Mouse (Mus musculus) layer of hippocampus, postnatal 25 days (tissue): ENCODE data around the gene Aco2. TPM values are rescaled to one million over a fixed set of nuclear protein-coding genes. Genes with fewer than 3 reads are reported as not detected.
A peak's percentile ranks its signal among the peaks of the same experiment; 100 is the strongest.
"Not testable (repeated sequence)": the region's sequence is repeated elsewhere in the genome, so short reads cannot be mapped to it uniquely, and the experiment has no call there.

Source experiments
- DNase-seq, 2 experiments: peaks; one replicate each; pipeline ENCODE4 v3.0.0; 2022; ENCODE audit warnings: mixed read lengths in 2 of 2, low spot score in 1 of 2; ENCODE audit errors: extremely low spot score in 1 of 2
- total RNA-seq, 2 experiments: library from RNA; stranded (reverse); gene quantifications; 2 replicates each; pipeline ENCODE4 v1.2.3; 2021

The Aco2 gene
- total RNA-seq, 2 experiments from 2014 or later = 475 to 495 TPM

- no peak for DNase-seq
These were observed 2.1 kb upstream of the Aco2 start for GRCm38 (mm10) chr15:81869985-81870384.

GRCm38 (mm10) chr15:81871604-81872261, 376 bp upstream of the Aco2 start, which contains the start of gene Phf5a:
Gene Phf5a, minus strand, starts transcription at chr15:81871911.
- peak; percentile 64 to 74 for DNase-seq

- peak; percentile 37 to 59 for DNase-seq
These were observed 7.7 kb downstream of the Aco2 start for GRCm38 (mm10) chr15:81879531-81880401.

- DNase-seq = no peak
These were observed 10.2 kb downstream of the Aco2 start for GRCm38 (mm10) chr15:81882348-81882747.

GRCm38 (mm10) chr15:81885418-81885934, 13.4 kb downstream of the Aco2 start:
- DNase-seq = no peak

- DNase-seq = no peak
These were observed 14.9 kb downstream of the Aco2 start for GRCm38 (mm10) chr15:81886795-81887550.

- no peak for DNase-seq
These were observed 17.1 kb downstream of the Aco2 start for GRCm38 (mm10) chr15:81889175-81889574.

- no peak for DNase-seq
These were observed 19.2 kb downstream of the Aco2 start for GRCm38 (mm10) chr15:81891140-81891802.

GRCm38 (mm10) chr15:81891822-81892580, 19.9 kb downstream of the Aco2 start:
- DNase-seq = no peak

- DNase-seq = no peak
These were observed 21.9 kb downstream of the Aco2 start for GRCm38 (mm10) chr15:81894002-81894401.

- DNase-seq = no peak
These were observed 24.3 kb downstream of the Aco2 start for GRCm38 (mm10) chr15:81896407-81896806.

GRCm38 (mm10) chr15:81897607-81898285, 25.6 kb downstream of the Aco2 start:
- no peak for DNase-seq

- no peak for DNase-seq
These were observed 26.6 kb downstream of the Aco2 start for GRCm38 (mm10) chr15:81898751-81899150.

- DNase-seq = peak; percentile 67 to 89
These were observed 32.8 kb downstream of the Aco2 start for GRCm38 (mm10) chr15:81904939-81905338.

- no peak for DNase-seq
These were observed 35.8 kb downstream of the Aco2 start for GRCm38 (mm10) chr15:81907953-81908352.

GRCm38 (mm10) chr15:81908767-81909166, 36.7 kb downstream of the Aco2 start:
- not testable (repeated sequence) for DNase-seq

GRCm38 (mm10) chr15:81912498-81912897, 40.4 kb downstream of the Aco2 start:
- DNase-seq = no peak

GRCm38 (mm10) chr15:81914668-81915067, 42.6 kb downstream of the Aco2 start:
- DNase-seq = no peak

- DNase-seq = no peak
These were observed 43.6 kb downstream of the Aco2 start for GRCm38 (mm10) chr15:81915663-81916062.
